Mouse (Mus musculus): ENCODE results near the gene Gng12.
"Not testable (repeated sequence)": the region's sequence is repeated elsewhere in the genome, so short reads cannot be mapped to it uniquely, and the experiment has no call there.

Gene Gng12

GRCm38 (mm10) chr6:66955089-66955657, 59.0 kb downstream of the Gng12 start:
- DNase-seq (ENCODE audit: low read depth, low spot score), result no peak

GRCm38 (mm10) chr6:66958466-66959235, 62.5 kb downstream of the Gng12 start:
- no peak for DNase-seq (ENCODE audit: low read depth, low spot score)

DNA sequence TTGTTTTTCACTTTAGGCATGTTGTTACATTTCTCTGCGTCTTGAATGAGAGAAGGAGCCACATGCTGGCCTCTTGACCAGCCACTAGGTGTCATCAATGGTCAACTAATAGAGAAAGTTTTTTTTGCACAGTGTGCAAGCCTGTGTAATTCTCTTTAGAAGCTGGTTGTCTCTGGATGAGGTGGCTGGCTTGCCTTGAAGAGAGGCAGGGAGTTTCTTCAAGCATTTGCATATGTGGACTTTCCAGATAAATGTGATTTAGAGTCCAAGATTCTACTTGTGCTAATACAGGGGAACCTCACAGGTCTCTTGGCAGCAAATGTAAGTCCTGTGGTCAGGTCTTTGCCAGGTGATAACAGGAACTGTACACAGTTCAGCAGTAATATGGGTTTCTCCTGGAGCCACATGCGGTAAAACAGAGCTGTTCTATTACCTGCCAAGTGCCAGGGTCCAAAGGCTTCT, 66.4 kb downstream of the Gng12 start:
- DNase-seq (ENCODE audit: low read depth, low spot score), result peak; percentile 84

DNA sequence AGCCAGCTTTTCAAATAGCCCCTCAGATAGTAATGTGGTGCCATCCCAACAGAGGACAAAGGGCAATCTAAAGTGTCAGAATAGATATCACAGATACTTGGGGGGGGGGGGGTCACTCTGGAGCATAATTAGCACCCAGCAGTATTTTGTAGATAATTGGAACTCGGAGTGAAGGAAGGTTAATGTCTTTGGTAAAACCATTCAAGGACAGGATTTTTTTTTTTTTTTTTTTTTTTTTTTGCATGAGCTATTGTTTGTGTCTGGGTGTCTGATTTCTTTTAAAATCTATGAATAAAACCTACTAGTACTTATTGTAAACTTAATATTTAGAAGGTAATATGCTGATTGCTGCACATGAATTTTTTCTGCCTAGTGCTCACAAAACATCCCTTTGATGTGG, 66.9 kb downstream of the Gng12 start:
- no peak for DNase-seq (ENCODE audit: low read depth, low spot score)

GRCm38 (mm10) chr6:66963651-66964050, 67.5 kb downstream of the Gng12 start:
- DNase-seq (ENCODE audit: low read depth, low spot score), result not testable (repeated sequence)

DNA sequence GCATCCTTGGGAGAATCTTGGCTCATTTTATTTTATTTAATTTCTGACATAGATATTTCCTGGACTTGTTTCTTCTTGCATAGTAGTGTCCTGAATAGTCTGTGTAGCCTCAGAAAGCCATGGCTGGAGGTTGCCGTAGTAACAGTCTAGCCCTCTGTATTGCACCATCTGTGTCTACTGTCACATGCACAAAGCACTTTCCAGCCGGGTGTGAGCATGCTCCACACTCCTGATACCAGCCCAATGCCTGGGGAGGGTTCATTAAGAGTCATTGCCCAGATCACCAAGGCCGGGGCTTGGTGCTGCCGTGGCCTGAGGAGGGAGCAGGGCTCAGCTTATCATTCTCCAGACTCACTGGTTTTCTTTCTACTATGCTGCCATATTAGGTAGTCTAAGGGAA, 68.0 kb downstream of the Gng12 start:
- peak; percentile 49 for DNase-seq (ENCODE audit: low read depth, low spot score)

DNA sequence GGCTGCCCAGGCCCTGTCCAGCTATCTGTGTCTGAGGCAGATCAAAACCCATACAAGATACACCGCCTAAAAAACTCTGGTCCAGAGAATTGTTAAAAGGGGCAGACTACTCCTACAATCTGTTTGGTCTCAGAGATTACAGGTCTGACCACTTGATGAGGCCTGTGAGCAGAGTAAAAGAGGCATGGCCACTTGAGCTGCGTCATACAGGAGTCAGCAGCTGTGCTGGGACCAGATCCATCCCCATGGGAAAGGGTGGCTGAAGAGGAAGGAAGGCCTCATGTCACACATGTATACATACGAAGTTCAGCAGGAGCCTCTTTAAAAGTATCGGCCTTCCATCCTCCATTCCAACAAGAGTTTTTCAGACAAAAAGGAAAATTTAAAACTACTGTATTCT, 69.0 kb downstream of the Gng12 start:
- no peak for DNase-seq (ENCODE audit: low read depth, low spot score)

DNA sequence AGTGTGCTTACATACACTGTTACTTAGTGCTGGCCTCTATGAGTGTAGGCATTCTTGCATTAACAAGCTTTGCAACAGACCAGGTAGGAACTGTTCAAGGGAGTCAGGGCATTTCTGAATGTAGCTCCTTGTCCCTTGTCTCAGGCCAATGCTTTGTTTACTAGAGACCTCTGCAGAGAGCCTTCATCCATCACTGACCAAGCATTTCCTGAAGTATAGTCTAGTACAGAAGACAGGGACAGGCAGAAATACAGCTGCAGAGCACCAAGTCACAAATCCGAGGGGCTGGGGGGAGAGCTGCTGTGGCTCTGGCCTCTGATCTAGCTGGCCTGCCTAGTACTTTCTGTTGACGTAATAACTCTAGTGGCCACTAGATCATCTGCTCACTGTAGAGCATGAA, 71.6 kb downstream of the Gng12 start:
- DNase-seq (ENCODE audit: low read depth, low spot score), result no peak

DNA sequence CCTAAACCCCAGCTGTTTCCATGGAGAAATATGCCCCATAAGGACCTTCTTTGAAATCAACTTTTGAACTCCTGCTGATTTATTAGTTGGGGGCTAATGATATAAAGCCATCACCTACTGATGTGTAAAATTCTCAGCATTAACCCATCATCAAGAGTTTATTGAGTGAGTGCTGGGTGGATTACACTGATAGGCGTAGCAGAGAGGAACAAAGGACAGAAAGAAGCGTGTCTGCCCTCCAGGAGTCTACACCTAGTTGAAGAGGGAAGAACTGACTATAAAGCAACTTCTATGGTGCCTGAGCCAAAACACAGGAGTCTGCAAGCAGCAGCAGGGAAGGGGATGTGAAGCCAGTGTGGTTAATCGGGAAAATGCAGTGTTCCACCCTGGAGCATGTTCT, 73.2 kb downstream of the Gng12 start:
- DNase-seq (ENCODE audit: low read depth, low spot score), result no peak

DNA sequence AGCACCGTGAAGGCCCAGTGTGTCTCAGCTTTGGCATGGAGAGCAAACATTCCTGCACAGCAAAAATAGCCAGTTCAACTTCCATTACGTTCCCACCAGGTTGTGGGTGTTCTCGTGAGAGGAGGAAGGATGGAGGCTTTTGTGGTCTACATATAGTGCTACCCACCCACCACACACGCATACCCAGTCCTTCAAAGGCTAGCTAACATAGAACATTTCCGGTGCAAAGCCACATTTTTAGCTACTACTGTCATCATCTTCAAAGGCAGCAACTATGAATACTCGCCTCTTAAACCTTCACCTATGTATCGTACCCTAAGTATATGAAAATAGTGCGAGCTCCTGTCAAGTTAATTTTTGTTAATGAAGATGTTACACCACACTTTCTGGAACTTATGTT, 76.1 kb downstream of the Gng12 start:
- no peak for DNase-seq (ENCODE audit: low read depth, low spot score)

DNA sequence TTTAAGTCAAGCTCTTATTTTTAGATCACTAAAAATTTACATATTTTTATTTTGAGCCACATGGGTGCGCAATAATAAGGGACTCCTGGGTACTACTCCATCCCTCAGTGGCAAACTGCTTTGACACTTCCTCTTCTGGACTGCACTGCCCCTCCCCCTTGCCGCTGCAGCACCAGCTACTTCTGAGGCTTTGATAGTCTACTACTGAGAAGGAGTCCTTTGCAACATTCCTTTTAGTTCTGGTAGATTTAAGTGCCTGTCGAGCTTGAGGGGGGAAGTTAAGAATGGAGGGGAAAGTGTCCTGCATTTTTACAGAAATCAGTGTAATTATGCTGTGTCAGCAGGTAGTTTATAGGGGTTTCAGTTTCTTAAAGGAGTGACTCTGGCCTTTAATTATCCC, 77.0 kb downstream of the Gng12 start:
- no peak for DNase-seq (ENCODE audit: low read depth, low spot score)

- DNase-seq (ENCODE audit: low read depth, low spot score), result no peak
These were observed 79.3 kb downstream of the Gng12 start for GRCm38 (mm10) chr6:66975522-66975921.

- DNase-seq (ENCODE audit: low read depth, low spot score), result no peak
These were observed 83.0 kb downstream of the Gng12 start for GRCm38 (mm10) chr6:66979197-66979596.

GRCm38 (mm10) chr6:66980040-66980439, 83.8 kb downstream of the Gng12 start:
- DNase-seq (ENCODE audit: low read depth, low spot score), result no peak

GRCm38 (mm10) chr6:66981366-66981765, 85.2 kb downstream of the Gng12 start:
- no peak for DNase-seq (ENCODE audit: low read depth, low spot score)

GRCm38 (mm10) chr6:66981864-66982263, 85.7 kb downstream of the Gng12 start:
- DNase-seq (ENCODE audit: low read depth, low spot score), result no peak

DNA sequence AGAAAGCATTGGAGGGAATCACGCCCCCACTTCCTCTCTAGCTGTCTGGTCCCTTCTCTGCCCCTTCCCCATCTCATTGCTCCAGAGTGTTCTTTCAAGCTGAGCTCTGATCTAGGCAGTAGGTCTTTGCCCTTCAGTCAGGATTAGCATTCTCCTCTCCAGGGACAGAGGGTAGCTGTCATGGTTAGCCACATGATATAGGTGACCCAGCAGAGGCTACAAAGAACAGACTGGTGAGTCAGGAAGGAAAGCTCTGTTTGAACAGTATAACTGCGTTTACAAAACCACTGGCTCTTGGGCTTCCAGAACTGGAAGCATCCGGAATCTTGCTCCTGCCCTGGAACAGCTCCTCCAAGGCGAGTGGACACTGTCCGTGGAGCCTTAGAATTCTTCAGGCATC, 87.9 kb downstream of the Gng12 start:
- DNase-seq (ENCODE audit: low read depth, low spot score), result no peak

GRCm38 (mm10) chr6:66984672-66985071, 88.5 kb downstream of the Gng12 start:
- no peak for DNase-seq (ENCODE audit: low read depth, low spot score)

DNA sequence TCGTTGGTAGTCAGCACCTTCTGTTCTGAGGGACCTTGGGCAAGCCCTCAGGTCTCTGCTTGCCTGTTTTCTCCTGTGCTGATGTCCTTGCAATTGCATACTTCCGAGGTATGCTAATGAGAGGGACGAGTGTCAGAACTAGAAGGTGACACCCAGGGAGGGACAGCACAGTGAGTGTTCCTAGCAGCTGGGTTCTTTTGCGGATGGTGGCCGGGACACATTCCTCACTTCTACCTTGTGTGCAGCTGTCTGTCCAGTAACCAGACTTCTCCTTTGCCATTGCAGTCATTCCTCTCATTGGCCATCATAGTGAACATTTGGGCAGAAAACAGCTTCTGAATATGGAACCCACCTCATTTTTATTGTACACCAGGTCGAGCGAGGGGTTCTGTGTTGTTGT, 89.3 kb downstream of the Gng12 start:
- DNase-seq (ENCODE audit: low read depth, low spot score), result no peak

DNA sequence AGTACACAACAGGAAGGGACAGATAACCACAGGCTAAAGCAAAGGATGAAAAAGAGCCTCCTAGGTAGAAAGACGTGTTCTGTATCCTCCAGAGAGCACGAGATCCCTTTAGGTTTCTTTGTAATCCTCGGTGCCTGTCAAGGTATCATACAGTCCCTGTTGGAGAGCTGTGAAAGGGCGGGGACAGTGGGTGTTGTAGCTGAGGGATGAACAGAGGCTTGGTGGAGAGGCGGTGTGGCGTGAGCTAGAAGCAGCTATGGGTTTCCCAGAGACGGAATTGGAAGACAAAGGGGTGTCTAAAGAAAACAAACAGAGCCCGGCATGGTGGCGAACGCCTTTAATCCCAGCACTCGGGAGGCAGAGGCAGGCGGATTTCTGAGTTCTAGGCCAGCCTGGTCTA, 89.9 kb downstream of the Gng12 start:
- DNase-seq (ENCODE audit: low read depth, low spot score), result no peak

GRCm38 (mm10) chr6:66987643-66988042, 91.4 kb downstream of the Gng12 start:
- no peak for DNase-seq (ENCODE audit: low read depth, low spot score)

- no peak for DNase-seq (ENCODE audit: low read depth, low spot score)
These were observed 92.2 kb downstream of the Gng12 start for GRCm38 (mm10) chr6:66988363-66988762.

- DNase-seq (ENCODE audit: low read depth, low spot score), result no peak
These were observed 92.8 kb downstream of the Gng12 start for GRCm38 (mm10) chr6:66989037-66989436.
